Mouse (Mus musculus) lung, embryonic 16.5 days (tissue): ENCODE results near the gene Nhlrc1. TPM values are rescaled to one million over a fixed set of nuclear protein-coding genes. Genes with fewer than 3 reads are reported as not detected.

Source experiments
- ATAC-seq: fragments of 200-750 bp; cut with Nextera tagmentation; 2 replicates; pipeline ENCODE4 v1.8.0; 2017; ENCODE audit warnings: low read depth, mild to moderate bottlenecking, moderate library complexity
- H3K27ac ChIP-seq: fragments of 300-500 bp; sonication (generic); 2 replicates; pipeline ENCODE4 v1.5.1; 2014; ENCODE audit warnings: mild to moderate bottlenecking, control low read depth, low read length
- H3K27me3 ChIP-seq: fragments of 300-500 bp; sonication (generic); 2 replicates; pipeline ENCODE4 v1.6.1; 2014; ENCODE audit warnings: low read depth, low read length, mixed read lengths; ENCODE audit not compliant: control insufficient read depth, insufficient read depth
- H3K36me3 ChIP-seq: fragments of 300-500 bp; sonication (generic); 2 replicates; pipeline ENCODE4 v1.6.1; 2014; ENCODE audit warnings: low read length; ENCODE audit not compliant: control insufficient read depth, insufficient read depth
- H3K4me1 ChIP-seq: fragments of 300-500 bp; sonication (generic); replicated peaks from 2 replicates; pipeline ENCODE4 v1.6.1; 2014; ENCODE audit warnings: low read length, mixed read lengths; ENCODE audit not compliant: control insufficient read depth, insufficient read depth
- H3K4me2 ChIP-seq: fragments of 300-500 bp; sonication (generic); 2 replicates; pipeline ENCODE4 v1.6.1; 2014; ENCODE audit warnings: low read depth, low read length, control low read depth
- H3K4me3 ChIP-seq: fragments of 300-500 bp; sonication (generic); 2 replicates; pipeline ENCODE4 v1.5.1; 2014; ENCODE audit warnings: mild to moderate bottlenecking, low read length, control low read depth
- H3K9ac ChIP-seq: fragments of 300-500 bp; sonication (generic); 2 replicates; pipeline ENCODE4 v1.6.1; 2014; ENCODE audit warnings: low read length, control low read depth
- H3K9me3 ChIP-seq: fragments of 300-500 bp; sonication (generic); 2 replicates; pipeline ENCODE4 v1.6.1; 2016; ENCODE audit warnings: low read length; ENCODE audit not compliant: control insufficient read depth
- WGBS: fragments of 180-500 bp; shearing (Covaris S2); extraction: QIAGEN DNeasy Blood & Tissue Kit; methylation state at CpG from one replicate; pipeline ENCODE4 v1.1.7; 2014; 5-methylcytosine and 5-hydroxymethylcytosine counted together
- polyA plus RNA-seq: library from polyadenylated mRNA; unstranded; fragments of >200 nt; fragmentation: Nextera tagmentation; extraction: Ambion mirVana; gene quantifications from 2 replicates; pipeline ENCODE4 v1.2.1, GENCODE M21; 2015

The Nhlrc1 gene
- polyA plus RNA-seq, 1 experiment from 2014 or later, result 2.8 TPM

- Histone ChIP-seq H3K4me1 (peaks cover 5% of the 10 kb centered on the region; the same call in 1 of the 2 replicates), H3K4me3 (no peak overlapping the region), H3K27me3 (no peaks in the 10 kb centered on the region), H3K9ac (no peak overlapping the region), H3K36me3 (no peaks in the 10 kb centered on the region), H3K27ac (no peak overlapping the region), H3K4me2 (no peak overlapping the region), H3K9me3 (peaks cover 5% of the 10 kb centered on the region)
- ATAC-seq, result no peak
- WGBS, result 83% methylated on average over 2 of the region's 2 CpGs
Measured at GRCm38 (mm10) chr13:46968626-46969025, 46.0 kb downstream of the Nhlrc1 start.

GRCm38 (mm10) chr13:46967308-46967707 lies 47.3 kb downstream of the Nhlrc1 start:
- Histone ChIP-seq H3K27ac (no peak overlapping the region), H3K4me3 (no peak overlapping the region), H3K4me1 (peaks cover 5% of the 10 kb centered on the region; the same call in 1 of the 2 replicates), H3K9me3 (peaks cover 5% of the 10 kb centered on the region), H3K36me3 (no peaks in the 10 kb centered on the region), H3K9ac (no peak overlapping the region), H3K27me3 (no peaks in the 10 kb centered on the region), H3K4me2 (no peak overlapping the region)
- WGBS, result 70% methylated on average over 4 of the region's 4 CpGs
- no peak for ATAC-seq

Other genes starting within 250 kb of the Nhlrc1 start
- 11.7 and 12.6 TPM in 2 replicates for gene Kif13a, start 85.0 kb downstream of the Nhlrc1 start, polyA plus RNA-seq
- gene Kdm1b, start 28.6 kb upstream of the Nhlrc1 start, polyA plus RNA-seq, result 10.7 and 11.5 TPM in 2 replicates
- gene Tpmt, start 29.9 kb upstream of the Nhlrc1 start, polyA plus RNA-seq, result 22.6 and 24.8 TPM in 2 replicates
- gene Dek, start 91.4 kb upstream of the Nhlrc1 start, polyA plus RNA-seq, result 221 and 256 TPM in 2 replicates
- gene Rnf144b, start 107.8 kb upstream of the Nhlrc1 start, polyA plus RNA-seq, result 1.4 and 1.5 TPM in 2 replicates